Mouse (Mus musculus): ENCODE results near the gene Me3.

DNA sequence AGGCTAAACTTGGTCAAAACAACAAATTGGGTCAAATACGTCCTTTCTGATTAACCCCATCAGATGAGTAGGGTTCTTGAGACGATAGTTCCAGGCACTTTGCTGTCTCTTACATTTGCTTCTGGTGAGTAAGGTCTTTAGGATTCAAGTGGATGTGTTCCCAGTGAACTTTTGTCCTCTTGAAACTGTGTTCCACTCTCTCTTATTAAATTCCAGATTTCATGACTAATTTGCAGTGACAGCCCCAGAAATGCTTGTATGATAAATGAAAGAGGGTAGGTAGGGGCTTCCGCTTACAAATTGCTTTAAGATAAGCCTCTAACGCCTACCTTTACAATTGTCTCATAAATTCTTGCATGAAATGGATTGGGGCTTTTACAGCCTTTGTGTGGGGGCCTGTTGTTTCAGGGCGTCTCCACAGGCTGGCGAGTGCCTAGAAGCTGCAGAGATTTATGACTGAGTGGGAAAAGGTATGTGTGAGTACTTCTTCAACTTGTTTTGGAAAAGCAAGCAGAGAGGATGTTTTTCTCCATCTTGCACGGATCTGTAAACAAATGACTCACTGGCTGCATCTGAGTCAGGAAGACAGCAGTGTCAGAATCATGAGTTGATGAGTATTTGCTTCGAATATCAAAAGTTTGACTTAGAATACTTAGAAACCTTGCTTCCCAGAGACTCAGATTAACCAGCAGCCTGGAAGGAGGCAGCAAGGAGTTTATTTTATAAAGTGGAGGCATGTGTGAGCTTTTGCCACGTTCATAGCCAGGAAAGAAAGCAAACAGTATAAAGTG lies 137.1 kb downstream of the Me3 start:
- TF ChIP-seq HCFC1 (IDR thresholded peaks at IDR 0.05; ENCODE audit: borderline replicate concordance, insufficient read depth, low read length) (no peak), CHD2 (IDR thresholded peaks at IDR 0.05; ENCODE audit: low read depth, low read length) (no peak), ZNF384 (IDR thresholded peaks at IDR 0.05; ENCODE audit: low read depth, low read length) (no peak), MAFK (IDR thresholded peaks at IDR 0.05; ENCODE audit: insufficient read depth, low read depth, low read length) (no peak), ZC3H11A (IDR thresholded peaks at IDR 0.05; ENCODE audit: borderline replicate concordance, low read depth, low read length) (no peak)
